Mouse (Mus musculus) frontal cortex, postnatal 14 days (tissue): ENCODE measurements around the gene Ccnc.
"Not testable (repeated sequence)": the region's sequence is repeated elsewhere in the genome, so short reads cannot be mapped to it uniquely, and the experiment has no call there.

Source experiments
- DNase-seq, 2 experiments: peaks; one replicate each; pipeline ENCODE4 v3.0.0; 2022; ENCODE audit warnings: low spot score in 2 of 2

The Ccnc gene

DNA sequence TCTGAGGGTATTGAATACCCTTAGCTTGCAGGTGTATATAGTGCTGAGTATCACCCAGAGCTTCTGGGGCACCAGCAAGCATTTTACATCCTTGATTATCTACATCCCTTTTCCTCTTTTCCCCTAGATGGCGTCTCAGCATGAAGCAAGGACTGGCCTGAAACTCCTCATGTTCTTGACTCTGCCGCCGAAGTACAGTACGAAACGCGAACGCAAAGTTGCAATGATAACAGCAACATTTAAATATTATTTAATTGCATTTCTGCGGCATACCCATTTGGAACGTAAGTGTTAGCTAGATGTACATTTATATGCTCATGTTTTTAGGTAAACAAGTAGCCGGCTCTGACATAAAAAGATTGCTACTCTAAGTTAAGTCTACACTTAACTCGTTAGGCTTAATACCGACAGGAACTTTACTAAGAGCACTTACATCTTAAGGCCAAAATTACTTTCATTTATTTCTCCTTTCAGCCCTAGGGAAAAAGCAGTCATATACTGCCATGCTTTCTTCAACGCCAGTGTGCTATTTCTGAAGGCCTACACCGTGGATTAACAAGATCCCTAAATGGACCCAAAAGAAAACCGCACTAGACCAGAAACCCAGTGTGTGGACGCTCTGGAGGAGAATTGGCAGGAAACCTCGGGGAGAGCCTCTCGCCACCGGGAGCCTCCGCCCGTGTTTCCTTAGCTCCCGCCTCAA lies 438 bp upstream of the Ccnc start:
- peak in 1 of 2 experiments; percentile 21 for DNase-seq

DNA sequence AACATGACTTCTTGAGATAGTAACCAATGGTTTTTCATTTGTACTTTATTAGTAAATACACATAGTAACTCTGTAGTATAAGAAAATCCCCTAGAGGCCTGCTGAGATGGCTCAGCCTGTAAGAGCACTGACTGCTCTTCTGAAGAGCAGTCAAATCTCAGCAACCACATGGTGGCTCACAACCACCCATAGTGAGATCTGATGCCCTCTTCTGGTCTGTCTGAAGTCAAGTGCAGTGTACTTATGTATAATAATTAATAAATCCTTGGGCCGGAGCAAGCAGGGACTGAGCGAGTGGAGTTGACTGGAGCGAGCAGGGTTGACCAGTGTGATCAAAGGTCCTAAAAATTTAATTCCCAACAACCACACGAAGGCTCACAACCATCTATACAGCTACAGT lies 11.7 kb downstream of the Ccnc start:
- no peak for DNase-seq

DNA sequence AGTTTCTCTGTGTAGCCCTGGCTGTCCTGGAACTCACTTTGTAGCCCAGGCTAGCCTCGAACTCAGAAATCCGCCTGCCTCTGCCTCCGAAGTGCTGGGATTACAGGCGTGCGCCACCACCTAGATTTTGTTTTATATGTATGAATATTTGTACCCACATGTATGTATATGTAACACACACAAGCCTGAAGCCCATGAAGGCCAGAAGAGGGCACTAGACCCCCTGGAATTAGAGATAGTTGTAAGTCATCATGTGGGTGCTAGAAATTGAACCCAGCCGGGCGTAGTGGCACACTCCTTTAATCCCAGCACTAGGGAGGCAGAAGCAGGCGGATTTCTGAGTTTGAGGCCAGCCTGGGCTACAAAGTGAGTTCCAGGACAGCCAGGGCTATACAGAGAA lies 16.6 kb downstream of the Ccnc start:
- DNase-seq, result not testable (repeated sequence)

DNA sequence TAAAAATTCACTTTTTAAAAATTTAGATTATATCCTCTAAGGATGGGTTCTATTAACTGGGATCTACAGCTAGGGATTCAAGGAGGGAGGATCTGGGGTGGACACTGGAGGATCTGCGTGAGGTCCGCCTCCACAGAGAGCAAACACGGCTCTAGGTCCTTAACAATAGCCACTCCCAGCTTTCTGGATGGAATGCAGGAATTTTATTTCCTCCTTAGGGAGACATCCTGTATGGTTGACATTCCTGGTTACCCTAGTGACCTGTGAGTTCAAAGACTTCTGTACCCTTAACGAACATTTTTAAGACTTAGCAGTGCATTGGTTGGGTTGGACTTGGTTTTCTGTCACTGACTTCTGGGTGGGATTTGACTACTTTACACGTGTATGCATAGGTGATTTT lies 18.2 kb downstream of the Ccnc start:
- DNase-seq, result no peak

DNA sequence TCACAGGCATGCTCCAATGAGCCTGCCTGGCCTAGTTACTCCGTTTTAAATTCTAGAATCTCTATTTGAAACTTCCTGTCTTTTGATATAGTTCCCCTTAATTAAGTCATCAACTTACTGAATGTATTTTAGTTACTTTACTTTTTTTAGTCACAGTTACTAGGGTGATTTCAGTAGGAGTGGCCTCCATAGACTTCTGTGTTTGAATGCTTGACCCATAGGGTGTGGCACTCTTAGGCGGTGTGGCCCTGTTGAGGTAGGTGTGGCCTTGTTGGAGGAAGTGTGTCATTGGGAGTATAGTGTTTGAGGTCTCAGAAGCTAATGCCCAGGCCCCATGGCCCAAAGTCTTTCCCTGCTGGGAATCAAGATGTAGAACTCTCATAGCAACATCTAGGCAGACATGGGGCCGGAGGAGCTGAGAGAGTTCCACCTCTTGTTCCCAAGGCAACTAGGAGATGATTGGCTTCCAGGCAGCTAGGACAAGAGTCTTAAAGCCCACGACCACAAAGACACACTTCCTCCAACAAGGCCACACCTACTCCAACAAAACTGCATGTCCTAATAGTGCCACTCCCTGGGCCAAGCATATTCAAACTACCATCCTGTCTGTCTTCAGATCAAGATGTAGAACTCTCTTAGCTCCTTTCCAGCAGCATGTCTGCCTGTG lies 27.8 kb downstream of the Ccnc start:
- no peak for DNase-seq

DNA sequence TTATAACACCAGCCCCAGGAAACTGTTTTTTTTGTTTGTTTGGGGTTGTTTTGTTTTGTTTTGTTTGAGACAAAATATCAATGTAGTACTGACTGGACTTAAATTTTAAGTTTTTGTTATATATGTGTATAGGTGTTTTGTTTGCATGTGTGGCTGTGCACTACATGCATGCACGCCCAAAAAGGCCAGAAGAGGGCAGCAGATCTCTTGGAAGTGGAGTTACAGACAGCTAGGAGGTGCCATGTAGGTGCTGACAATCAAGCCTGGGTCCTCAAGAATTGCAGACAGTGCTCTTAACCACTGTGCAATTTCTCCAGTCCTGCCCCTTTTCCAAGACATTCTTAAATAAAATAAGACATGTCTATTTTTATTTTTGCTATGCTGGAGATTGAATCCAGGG lies 31.4 kb downstream of the Ccnc start:
- no peak for DNase-seq

DNA sequence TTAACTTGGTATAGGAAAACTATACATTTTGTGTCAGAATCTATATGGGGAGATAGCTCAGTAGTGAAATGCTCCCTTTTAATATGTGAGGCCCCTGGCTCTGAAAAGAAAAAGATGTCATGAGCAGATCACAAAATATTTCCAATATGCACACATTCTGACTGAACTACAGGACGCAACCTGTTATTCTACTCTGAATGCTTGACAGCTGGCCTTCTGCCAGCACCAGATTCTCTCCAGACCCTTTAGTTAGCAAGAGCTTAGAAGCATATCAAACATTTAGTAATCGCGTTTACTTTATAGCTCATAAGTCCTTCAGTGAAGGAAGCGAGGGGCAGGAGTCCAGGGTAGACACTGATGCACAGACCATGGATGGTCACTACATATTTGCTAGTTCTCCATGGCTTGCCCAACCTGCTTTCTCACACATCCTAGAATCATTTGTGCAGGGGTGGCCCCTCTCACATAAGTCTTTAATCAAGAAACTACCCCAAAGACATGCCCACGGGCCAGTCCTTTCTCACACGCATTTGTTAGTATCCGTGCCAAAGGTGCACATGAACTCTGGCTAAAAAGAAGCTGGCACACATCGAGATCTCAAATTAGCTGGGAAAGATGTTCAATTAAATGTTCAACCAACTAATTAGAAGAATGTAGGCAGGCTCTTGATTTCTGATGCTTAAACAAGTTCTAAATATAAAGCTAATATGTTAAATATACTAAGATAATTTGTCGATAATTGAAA lies 34.1 kb downstream of the Ccnc start:
- DNase-seq, result no peak

DNA sequence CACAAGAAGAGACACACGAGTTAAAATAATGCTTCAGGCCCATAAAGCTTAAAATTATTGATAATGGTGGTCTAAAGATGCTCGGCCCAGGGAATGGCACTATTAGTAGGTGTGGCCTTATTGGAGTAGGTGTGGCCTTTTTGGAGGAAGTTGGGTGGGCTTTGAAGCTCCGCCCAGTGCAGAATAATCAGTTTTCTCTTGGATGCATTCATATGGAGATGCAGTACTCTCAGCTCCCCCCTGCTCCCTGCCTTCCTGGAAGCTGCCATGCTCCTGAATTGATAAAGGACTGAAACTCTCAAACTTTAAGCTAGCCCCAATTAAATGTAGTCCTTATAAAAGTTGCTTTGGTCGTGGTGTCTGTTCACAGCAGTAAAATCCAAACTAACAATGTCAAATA lies 36.3 kb downstream of the Ccnc start:
- DNase-seq, result no peak

DNA sequence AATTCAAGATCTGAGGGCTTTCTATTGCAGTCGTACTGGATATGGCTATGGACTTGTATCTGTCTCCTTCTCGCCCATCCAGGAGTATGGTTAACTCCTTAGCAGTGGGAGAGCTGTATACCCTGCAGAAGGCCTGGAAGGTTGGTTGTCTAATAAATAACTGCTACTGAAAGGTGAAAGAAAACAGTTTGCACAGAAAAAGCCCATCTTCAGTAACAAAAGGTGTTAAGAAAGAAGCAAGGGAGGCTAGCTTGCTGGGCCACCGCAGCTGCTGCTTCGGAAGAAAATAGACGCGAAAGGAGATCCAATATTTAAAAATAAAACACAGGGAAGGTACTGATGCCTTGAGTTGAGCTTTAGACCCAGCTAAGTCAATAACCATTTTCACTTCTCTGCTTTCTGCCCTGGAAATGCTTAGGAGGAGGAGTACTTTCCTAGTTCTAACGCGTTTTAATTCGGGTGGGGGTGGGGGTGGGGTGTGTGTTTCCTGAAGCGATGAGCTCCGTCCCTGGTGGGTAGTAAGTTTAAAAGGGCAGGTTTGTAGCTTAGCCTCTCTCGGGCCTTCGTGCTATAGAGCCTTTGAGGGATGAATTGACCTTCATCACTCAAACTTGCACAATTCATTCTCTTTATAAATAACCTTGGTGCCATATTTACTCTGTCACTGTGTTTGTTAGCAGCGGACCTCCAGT lies 38.8 kb downstream of the Ccnc start:
- no peak for DNase-seq

DNA sequence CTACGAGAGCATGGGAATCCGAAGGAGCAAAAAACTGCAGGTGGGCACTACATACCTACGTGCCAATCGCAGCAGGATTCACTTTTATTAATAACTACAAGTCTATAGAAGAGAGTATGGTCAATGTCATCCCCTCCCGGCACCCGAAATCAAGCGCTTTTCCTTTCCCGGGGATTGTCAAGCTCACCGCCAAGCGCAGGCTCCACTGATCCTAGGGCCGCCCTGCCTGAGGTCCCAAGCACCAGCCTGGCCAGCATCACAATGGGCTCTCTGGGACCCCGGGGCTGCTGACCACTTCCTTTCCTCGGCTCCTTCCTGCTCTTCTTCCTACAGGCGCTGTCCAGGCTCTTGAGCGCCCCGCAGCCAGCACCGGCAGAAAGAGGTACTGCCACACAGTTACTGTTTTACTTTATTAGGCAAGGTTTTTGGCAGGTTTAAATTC lies 39.4 kb downstream of the Ccnc start, which contains the start of the genes Usp45 and Tstd3:
TSS of gene Usp45 (plus strand) at position 294 of the 442 bp plus-strand sequence.
TSS of gene Tstd3 (minus strand) at position 350 of the 442 bp plus-strand sequence.
- peak; percentile 70 to 84 for DNase-seq

DNA sequence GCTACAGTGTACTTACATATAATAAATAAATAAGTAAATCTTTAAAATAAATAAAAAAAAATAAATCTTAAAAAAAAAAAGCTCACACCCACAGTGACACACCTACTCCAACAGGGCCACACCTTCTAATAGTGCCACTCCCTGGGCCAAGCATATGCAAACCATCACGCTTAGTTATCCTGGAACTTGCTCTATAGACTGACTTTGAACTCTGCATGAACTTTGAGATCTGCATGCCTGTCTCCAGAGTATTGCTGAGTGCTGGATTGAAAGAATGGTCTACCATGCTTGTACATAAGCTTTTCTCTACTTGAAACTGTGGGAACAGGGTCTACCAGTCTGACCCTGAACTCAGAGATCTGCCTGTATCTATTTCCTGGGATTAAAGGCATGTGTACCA lies 43.6 kb downstream of the Ccnc start:
- DNase-seq, result no peak

DNA sequence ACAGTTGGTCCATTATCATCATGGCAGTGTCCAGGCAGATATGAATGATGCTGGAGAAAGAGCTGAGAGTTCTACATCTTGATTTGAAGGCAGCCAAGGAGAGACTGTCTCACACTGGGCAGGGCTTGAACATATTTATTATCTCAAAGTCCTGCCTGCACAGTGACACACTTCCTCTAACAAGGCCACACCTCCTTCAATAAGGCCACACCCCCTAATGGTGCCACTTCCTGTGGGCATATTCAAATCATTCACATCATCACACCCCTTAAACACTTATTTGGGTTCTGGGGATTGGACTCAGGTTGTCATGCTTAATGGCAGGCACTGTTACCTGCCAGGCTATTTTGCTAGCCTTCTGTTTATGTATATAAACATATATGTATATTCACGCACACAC lies 44.8 kb downstream of the Ccnc start:
- DNase-seq, result no peak

DNA sequence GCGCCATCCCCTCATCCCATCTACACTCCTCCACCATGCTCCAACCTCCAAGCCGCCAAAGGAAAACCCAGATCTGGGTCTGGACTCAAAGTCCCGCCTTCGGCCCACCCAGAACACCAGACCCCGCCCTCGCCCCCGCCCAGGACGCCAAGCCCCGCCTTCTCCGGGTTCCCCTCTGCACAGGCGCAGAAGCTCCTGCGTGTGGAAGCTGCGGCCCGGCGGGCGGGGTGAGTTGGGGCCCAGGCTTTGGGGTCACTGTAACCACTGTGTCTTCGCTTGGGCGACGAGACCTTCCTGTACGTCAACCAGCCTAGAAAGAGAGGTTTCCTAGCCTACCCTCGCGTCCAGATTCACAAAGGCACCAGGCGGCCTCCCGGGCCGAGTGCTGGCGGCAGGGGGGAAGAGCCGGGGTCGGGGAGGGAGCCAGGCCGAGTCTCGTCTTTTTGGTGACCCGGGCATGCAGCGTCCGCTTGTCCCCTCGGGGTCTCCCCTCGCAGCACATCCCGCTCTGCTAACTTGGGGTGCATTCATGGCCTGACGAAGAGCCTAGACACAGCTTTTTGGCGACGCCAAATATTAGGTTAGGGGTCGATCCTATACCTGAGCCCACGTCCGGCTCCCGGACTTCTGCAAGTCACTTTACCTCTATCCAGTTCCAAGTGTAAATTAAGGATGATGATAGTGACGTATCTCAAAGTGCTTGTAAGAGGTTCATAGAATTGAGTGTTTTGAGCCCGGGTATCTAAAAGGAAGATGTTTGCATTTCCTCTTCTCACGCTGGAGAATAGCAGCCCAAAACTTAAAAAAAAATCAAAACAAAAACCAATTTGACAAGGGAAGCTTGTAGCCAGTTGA lies 48.8 kb downstream of the Ccnc start:
- DNase-seq, result peak; percentile 75 to 83

DNA sequence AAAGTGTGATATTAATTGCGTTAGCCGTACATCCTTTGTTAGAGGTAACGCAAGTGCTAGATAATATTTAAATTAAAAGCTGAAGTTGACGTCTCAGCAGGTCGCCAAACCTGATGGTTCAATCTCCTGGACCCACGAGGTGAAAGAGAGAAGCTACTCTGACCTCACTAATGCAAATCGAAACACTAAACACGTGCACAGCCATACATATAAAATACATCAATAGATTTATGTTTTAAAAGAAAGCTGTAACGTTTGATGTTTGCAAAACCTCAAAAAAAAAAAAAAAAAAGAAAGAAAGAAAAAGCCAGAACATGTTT lies 49.4 kb downstream of the Ccnc start:
- DNase-seq, result no peak

DNA sequence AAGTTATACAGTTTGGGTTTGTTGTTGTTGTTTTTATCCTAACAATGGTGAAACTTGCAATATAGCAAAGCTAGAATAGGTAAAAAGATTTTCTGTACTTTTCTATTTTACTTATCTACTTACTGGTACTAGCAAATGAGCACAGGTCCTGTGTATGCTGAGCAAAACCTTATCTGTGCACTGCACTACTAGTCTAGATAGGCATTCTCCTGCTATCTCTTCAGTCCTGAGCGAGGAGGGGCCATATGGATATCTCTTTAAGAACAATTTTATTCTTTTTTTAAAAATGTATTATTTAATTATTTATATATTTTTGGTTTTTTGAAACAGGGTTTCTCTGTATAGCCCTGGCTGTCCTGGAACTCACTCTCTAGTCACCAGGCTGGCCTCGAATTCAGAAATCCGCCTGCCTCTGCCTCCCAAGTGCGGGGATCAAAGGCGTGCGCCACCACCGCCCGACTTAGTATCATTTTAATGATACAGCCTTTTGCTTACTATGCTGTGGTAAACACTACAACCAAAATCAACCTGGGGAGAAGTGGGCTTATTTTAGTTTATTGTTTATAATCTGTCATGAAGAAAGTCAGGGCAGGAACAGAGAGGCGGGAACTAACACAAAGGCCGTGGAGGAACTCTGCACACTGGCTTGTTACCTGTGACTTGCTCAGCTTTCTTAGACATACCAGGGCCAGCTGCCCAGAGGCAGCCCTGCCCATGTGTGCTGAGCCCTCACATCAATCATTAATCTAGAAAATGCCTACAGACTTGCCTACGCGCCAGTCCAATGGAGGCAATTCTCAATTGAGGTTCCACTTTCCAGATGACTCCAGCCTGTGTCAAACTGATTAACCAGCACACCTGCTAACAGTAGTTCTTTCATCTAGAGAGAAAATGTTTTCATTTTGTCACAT lies 53.6 kb downstream of the Ccnc start:
- DNase-seq, result no peak

DNA sequence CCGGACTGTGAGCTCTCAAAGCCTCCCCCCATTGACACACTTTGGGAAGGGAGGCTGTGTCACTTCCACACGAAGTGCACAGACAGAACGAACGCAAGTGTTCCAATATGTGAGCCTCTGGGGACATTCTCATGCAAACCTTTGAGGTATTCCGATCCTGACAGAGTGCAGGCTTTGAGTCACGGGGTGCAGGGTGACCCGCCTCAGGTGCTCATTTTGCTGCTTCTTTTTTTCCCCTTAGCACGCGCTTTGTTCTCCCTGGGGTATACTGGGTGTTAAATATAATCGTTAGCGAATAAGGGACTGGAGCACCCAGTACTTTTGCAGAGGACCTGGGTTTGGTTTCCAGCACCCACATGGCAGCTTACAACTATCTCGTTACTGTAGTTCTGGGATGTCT lies 58.8 kb downstream of the Ccnc start:
- no peak for DNase-seq

DNA sequence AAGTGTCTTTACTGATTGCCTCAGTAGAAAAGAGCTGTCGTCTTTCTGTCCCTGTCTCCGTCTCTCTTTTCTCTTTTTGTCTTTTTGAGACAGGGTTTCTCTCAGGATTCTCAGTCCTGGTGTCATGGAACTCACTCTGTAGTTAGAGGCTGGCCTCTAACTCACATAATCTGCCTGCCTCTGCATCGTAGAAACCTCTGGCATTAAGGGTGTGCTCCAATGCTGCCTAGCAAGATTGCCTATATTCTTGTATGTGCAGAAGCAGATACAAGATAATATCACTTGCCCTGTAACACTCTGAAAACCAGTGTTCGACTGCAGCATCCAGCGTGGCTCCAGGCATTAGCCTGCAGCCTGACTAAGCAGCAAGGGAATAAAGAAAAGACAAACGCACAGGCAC lies 61.4 kb downstream of the Ccnc start:
- no peak for DNase-seq

DNA sequence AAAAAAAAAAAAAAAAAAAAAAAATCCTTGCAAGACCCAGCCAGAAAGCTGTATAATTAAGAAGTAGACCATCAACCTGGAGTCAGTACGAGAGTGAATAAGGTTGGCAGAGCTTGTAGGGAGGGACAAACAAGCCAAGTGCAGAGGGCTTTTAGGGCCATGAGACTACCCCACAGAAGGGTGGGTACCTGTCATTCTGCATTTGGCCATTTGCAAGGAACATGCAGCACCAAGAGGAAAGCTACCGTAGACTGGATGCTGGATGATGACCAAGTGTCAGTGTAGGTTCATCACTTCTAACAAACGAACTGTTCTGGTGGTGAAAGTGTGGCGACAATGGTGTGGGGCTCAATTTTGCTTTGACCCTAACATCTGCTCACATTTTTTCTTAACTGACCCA lies 62.3 kb downstream of the Ccnc start:
- no peak for DNase-seq

DNA sequence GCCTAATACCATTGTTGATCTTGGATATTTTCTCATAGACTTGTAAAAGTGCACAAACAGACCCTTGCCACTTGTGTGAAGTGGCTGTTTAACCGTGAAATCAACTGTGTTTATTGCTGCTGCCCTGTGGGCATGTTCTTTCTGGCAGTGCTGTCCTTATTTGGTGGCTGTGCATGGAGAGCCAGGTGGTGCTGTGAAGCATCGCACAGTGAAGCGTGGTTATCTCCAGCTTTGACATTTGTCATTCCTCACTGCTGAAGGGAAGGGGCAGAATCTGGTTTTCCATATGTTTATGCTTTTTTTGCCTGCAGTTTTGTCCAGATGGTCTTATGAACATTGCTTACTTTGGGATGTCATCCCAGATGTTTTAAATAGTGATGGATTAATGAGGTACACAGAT lies 66.1 kb downstream of the Ccnc start:
- no peak for DNase-seq

DNA sequence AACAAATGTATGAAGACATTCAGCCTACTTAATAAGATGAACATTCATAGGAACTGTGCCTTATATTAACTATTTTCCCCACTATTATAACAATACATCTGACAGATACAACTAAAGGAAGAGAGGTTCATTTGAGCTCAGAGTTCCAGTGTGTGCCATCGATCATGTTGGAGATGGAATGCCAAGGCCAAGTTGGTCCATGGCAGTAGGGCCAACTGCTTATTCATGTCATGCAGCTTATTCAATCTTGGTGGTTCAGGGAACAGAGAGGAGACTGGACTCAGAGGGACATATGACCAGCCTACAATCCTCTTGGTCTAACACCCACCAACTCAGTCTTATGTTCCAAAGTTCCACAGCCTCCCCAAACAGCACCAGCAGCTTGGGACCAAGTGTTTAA lies 73.5 kb downstream of the Ccnc start:
- DNase-seq, result no peak
